Mouse (Mus musculus) NIH3T3 (cell line): ENCODE measurements around the gene Pbx4.

ENCODE experiments used
- DNase-seq: peaks from one replicate; pipeline ENCODE4 v3.0.0-alpha.2; 2012; ENCODE audit warnings: low read depth

The Pbx4 gene

GRCm38 (mm10) chr8:69900895-69901451 is 68.7 kb downstream of the Pbx4 start:
- DNase-seq: peak; percentile 25

- peak; percentile 99 for DNase-seq
These were observed 69.3 kb downstream of the Pbx4 start for GRCm38 (mm10) chr8:69901484-69902162.

GRCm38 (mm10) chr8:69902163-69903062 is 70.1 kb downstream of the Pbx4 start, which contains the start of the genes Tssk6, Ndufa13 and Yjefn3:
Tssk6 (plus strand) TSS chr8:69902184.
Ndufa13 (minus strand) TSS chr8:69902558.
Yjefn3 (minus strand) TSS chr8:69902712.
- no peak for DNase-seq

GRCm38 (mm10) chr8:69903063-69903542 is 70.8 kb downstream of the Pbx4 start:
- peak; percentile 100 for DNase-seq

GRCm38 (mm10) chr8:69904096-69904495 is 71.8 kb downstream of the Pbx4 start:
- no peak for DNase-seq

- no peak for DNase-seq
These were observed 74.0 kb downstream of the Pbx4 start for GRCm38 (mm10) chr8:69906260-69906659.

GRCm38 (mm10) chr8:69907106-69907505 is 74.8 kb downstream of the Pbx4 start:
- no peak for DNase-seq

- DNase-seq: no peak
These were observed 79.6 kb downstream of the Pbx4 start for GRCm38 (mm10) chr8:69911917-69912316.

GRCm38 (mm10) chr8:69912478-69913074 is 80.3 kb downstream of the Pbx4 start:
- no peak for DNase-seq

- DNase-seq: no peak
These were observed 82.2 kb downstream of the Pbx4 start for GRCm38 (mm10) chr8:69914526-69914925.

GRCm38 (mm10) chr8:69915748-69916147 is 83.5 kb downstream of the Pbx4 start:
- peak; percentile 36 for DNase-seq

- no peak for DNase-seq
These were observed 86.2 kb downstream of the Pbx4 start for GRCm38 (mm10) chr8:69918506-69918905.

- peak; percentile 95 for DNase-seq
These were observed 86.7 kb downstream of the Pbx4 start for GRCm38 (mm10) chr8:69919010-69919409.

GRCm38 (mm10) chr8:69919876-69920662 is 87.8 kb downstream of the Pbx4 start:
- peak; percentile 46 for DNase-seq

- no peak for DNase-seq
These were observed 88.8 kb downstream of the Pbx4 start for GRCm38 (mm10) chr8:69921141-69921540.
